Mouse (Mus musculus) erythroblast, embryonic 14.5 days (primary cell): ENCODE data around the gene Cpa4.

Source experiments
- GATA1 ChIP-seq: IDR thresholded peaks from 2 replicates; pipeline ENCODE4 v1.6.1; 2012; ENCODE audit warnings: low read length, inconsistent platforms, mixed read lengths
- TAL1 ChIP-seq: IDR thresholded peaks from 3 replicates; pipeline ENCODE4 v1.6.1; 2012; ENCODE audit warnings: low read length, inconsistent platforms, mixed read lengths

DNA sequence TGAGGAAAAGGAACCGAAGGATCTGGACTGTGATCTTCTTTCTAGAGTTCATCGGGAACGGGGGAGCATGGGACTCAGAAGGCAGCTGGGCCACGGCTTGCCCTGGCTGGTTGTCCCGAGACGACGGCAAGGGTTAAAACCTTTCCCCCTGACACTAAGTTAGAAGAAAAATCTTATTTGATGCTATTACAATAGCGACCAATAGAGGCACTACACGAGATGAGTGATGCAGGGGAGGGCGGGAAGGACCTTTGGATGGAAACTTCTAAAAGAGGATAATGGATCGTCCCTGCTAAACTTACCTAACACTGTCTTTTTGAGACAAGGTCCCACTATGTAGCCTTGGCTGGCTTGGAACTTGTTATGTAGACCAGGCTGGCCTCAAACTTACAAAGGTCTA lies 47.8 kb upstream of the Cpa4 start:
- TF ChIP-seq GATA1 (no peak), TAL1 (no peak)
